Mouse (Mus musculus) G1E (cell line): ENCODE data around the gene Cdipt. TPM values are rescaled to one million over a fixed set of nuclear protein-coding genes. Genes with fewer than 3 reads are reported as not detected.

Experiments
- ATAC-seq: 2 replicates; pipeline ENCODE4 v1.8.0; 2016; ENCODE audit warnings: mild to moderate bottlenecking; ENCODE audit not compliant: insufficient number of reproducible peaks, poor library complexity, low FRiP score, severe bottlenecking; ENCODE audit errors: extremely low read depth
- DNase-seq: peaks from one replicate; pipeline ENCODE4 v3.0.0; 2012; ENCODE audit warnings: low spot score
- H3K27me3 ChIP-seq: 2 replicates; pipeline ENCODE4 v1.6.1; 2012; ENCODE audit warnings: mild to moderate bottlenecking, low read length, inconsistent platforms; ENCODE audit not compliant: insufficient read depth
- H3K36me3 ChIP-seq: replicated peaks from 2 replicates; pipeline ENCODE3; 2012; ENCODE audit warnings: mild to moderate bottlenecking, inconsistent platforms
- H3K4me1 ChIP-seq: 2 replicates; pipeline ENCODE4 v1.6.1; 2012; ENCODE audit warnings: low read depth, low read length, inconsistent platforms, mixed read lengths; ENCODE audit not compliant: insufficient read depth
- H3K4me3 ChIP-seq: 2 replicates; pipeline ENCODE4 v1.5.1; 2012; ENCODE audit warnings: low read depth, mild to moderate bottlenecking, inconsistent platforms, low read length, moderate library complexity, mixed read lengths
- H3K9me3 ChIP-seq: replicated peaks from 2 replicates; pipeline ENCODE4 v1.6.1; 2012; ENCODE audit warnings: inconsistent platforms
- CTCF ChIP-seq: IDR thresholded peaks from 2 replicates; pipeline ENCODE4 v1.5.1; 2012; ENCODE audit warnings: low read depth, low read length, inconsistent platforms, mixed read lengths
- GATA1 ChIP-seq: IDR thresholded peaks from 2 replicates; pipeline ENCODE4 v1.6.1; 2012; ENCODE audit warnings: borderline replicate concordance, low read length, inconsistent platforms, mixed read lengths
- GATA2 ChIP-seq: IDR thresholded peaks from 2 replicates; pipeline ENCODE4 v1.6.1; 2012; ENCODE audit warnings: low read depth, low read length, inconsistent platforms, borderline replicate concordance
- POLR2AphosphoS5 ChIP-seq: IDR thresholded peaks from 2 replicates; pipeline ENCODE4 v1.6.1; 2012; ENCODE audit warnings: low read depth, low read length, inconsistent platforms; ENCODE audit not compliant: insufficient replicate concordance
- TAL1 ChIP-seq: conservative IDR thresholded peaks from 2 replicates; pipeline ENCODE4 v1.6.1; 2012; ENCODE audit warnings: low read depth, low read length, inconsistent platforms, mixed read lengths
- polyA plus RNA-seq: library from polyadenylated mRNA; stranded (reverse); fragments of >175 nt; gene quantifications from 2 replicates; pipeline ENCODE4 v1.2.3, GENCODE M21; 2012
- total RNA-seq, 2 experiments: library from RNA; stranded (forward) in 1 of 2; stranded (reverse) in 1 of 2; fragments of 200-1000 nt in 1 of 2; fragments of >200 nt in 1 of 2; fragmentation: Nextera tagmentation in 1 of 2; gene quantifications; 2 replicates each; pipeline ENCODE4 v1.2.3; 2014 to 2017

The Cdipt gene
- total and polyA plus RNA-seq, 3 experiments = 37.5 to 91.2 (median 63.8) TPM

DNA sequence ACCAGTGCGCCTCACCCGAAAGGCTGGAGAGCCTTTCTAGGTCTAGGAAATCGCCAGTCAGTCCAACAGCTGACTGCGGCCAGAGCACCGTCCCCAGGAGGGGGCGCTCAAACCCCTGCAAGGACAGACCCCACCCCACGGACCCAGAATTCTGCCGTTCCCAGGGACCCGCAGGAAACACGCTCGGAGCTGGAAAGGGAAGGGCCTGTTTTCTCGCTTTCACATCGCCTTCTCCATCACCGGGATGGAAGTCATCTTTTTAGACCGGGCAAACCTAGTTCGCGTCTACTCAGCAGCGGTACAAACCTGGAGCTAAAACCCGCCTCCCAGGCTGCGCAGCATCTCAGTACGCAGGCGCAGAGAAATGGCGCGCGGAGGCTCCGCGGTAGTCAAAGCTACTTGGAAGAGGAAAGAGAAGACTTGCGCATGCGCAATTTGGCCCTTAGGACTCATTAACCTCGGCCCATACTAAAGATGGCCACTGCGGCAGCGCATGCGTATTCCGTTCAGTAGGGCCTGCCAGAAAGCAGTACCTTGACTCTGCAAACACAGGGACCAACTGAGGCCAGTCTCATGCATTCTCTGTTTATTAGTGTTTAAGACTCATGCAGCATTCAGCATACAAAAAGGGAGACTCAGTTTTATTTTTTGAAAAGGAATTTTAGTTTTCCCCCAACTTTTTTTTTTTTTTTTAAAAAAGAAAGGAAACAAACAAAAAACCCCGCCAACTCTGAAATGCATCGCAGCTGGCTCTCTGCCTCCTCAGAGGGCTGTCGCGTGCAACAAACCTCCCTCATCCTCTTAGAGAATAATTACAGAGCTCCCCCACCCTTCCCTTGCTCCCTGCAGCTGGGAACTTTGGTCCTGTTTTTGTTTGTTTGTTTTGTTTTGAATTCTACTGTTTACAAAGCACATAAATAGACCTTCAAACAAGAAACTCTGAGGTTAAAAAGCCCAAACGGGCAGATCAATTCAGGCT, 41.5 kb downstream of the Cdipt start, which contains the start of gene Pagr1a:
TSS of gene Pagr1a (minus strand) at position 382 of the 979 bp plus-strand sequence.
- no peaks in the 10 kb centered on the region for H3K9me3 ChIP-seq
- TF ChIP-seq TAL1 (no peak), GATA1 (no peak), CTCF (peak; percentile 81), POLR2AphosphoS5 (no peak)
- peaks cover 76% of the 10 kb centered on the region for H3K36me3 ChIP-seq
- no peaks in the 10 kb centered on the region for H3K27me3 ChIP-seq
- peaks cover 92% of the 10 kb centered on the region for H3K4me1 ChIP-seq
- ATAC-seq = peak; percentile 67
- H3K4me3 ChIP-seq = peak within 1 kb of the TSS; percentile 78
- DNase-seq = peak; percentile 83

GRCm38 (mm10) chr7:127017950-127018345, 42.2 kb downstream of the Cdipt start:
- Histone ChIP-seq H3K9me3 (no peaks in the 10 kb centered on the region), H3K36me3 (peaks cover 76% of the 10 kb centered on the region)
- TF ChIP-seq CTCF (no peak), GATA1 (no peak), GATA2 (no peak), TAL1 (no peak), POLR2AphosphoS5 (no peak)

GRCm38 (mm10) chr7:127018416-127019305, 42.9 kb downstream of the Cdipt start:
- peaks cover 92% of the 10 kb centered on the region for H3K4me1 ChIP-seq

More at GRCm38 (mm10) chr7:127017950-127018345, 42.2 kb downstream of the Cdipt start:
- no peak for ATAC-seq
- no peak overlapping the region for H3K4me3 ChIP-seq
- no peaks in the 10 kb centered on the region for H3K27me3 ChIP-seq
- peaks cover 92% of the 10 kb centered on the region for H3K4me1 ChIP-seq
- no peak for DNase-seq

GRCm38 (mm10) chr7:127019306-127019960, 43.7 kb downstream of the Cdipt start:
- no peak for TF ChIP-seq TAL1
- no peak for TF ChIP-seq GATA1
- no peak for TF ChIP-seq CTCF
- TF ChIP-seq GATA2 = no peak
- TF ChIP-seq POLR2AphosphoS5 = no peak
- H3K36me3 ChIP-seq = peaks cover 76% of the 10 kb centered on the region
- no peaks in the 10 kb centered on the region for H3K27me3 ChIP-seq
- no peak overlapping the region for H3K4me3 ChIP-seq
- ATAC-seq = no peak
- DNase-seq = no peak
- H3K4me1 ChIP-seq = peaks cover 93% of the 10 kb centered on the region
- H3K9me3 ChIP-seq = no peaks in the 10 kb centered on the region

More at GRCm38 (mm10) chr7:127018416-127019305, 42.9 kb downstream of the Cdipt start:
- TF ChIP-seq GATA2 (no peak), GATA1 (no peak), POLR2AphosphoS5 (no peak), CTCF (no peak), TAL1 (no peak)
- Histone ChIP-seq H3K27me3 (no peaks in the 10 kb centered on the region), H3K9me3 (no peaks in the 10 kb centered on the region), H3K4me3 (no peak overlapping the region), H3K36me3 (peaks cover 76% of the 10 kb centered on the region)
- DNase-seq (no peak), ATAC-seq (no peak)

- Histone ChIP-seq H3K27me3 (no peaks in the 10 kb centered on the region), H3K36me3 (peaks cover 76% of the 10 kb centered on the region), H3K9me3 (no peaks in the 10 kb centered on the region), H3K4me1 (peaks cover 92% of the 10 kb centered on the region), H3K4me3 (no peak overlapping the region)
- ATAC-seq (no peak), DNase-seq (no peak)
- TF ChIP-seq POLR2AphosphoS5 (no peak), TAL1 (no peak), CTCF (no peak), GATA2 (no peak), GATA1 (no peak)
Observed at GRCm38 (mm10) chr7:127020031-127020430, 44.3 kb downstream of the Cdipt start.

DNA sequence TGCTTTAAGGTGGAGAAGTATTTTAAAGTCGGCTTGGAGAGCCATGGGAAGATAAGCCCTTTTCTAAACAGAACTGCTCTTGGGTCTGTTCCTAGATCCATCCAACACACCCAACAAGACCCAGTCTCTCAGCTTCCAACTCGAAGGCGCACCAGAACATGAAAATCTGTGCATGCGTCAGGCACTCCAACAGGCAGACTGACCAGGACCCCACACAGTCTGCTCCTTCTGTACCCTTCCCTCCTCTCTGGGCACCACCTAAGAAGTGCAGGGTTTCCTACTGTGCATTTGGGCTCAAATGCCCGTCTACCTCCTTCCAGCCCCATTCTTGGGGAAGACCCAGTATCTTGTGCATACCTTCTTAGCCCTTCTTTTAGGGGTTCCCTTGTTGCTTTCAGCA, 44.8 kb downstream of the Cdipt start:
- no peak for DNase-seq
- no peaks in the 10 kb centered on the region for H3K9me3 ChIP-seq
- ATAC-seq = no peak
- H3K36me3 ChIP-seq = peaks cover 76% of the 10 kb centered on the region
- H3K27me3 ChIP-seq = no peaks in the 10 kb centered on the region
- TF ChIP-seq TAL1 (no peak), GATA2 (no peak), POLR2AphosphoS5 (no peak)
- peaks cover 88% of the 10 kb centered on the region for H3K4me1 ChIP-seq
- peak overlapping the region; percentile 72 for H3K4me3 ChIP-seq
